Mouse (Mus musculus) layer of hippocampus, adult 11-12 months (tissue): ENCODE measurements around the gene Ddx47.

Experiments used
- DNase-seq: peaks from one replicate; pipeline ENCODE4 v3.0.0; 2022; ENCODE audit warnings: low spot score

Gene Ddx47

GRCm38 (mm10) chr6:135011048-135011733, at the start of gene Ddx47:
Gene Ddx47 (plus strand): TSS chr6:135011612.
- peak; percentile 96 for DNase-seq

- no peak for DNase-seq
Measured at GRCm38 (mm10) chr6:134961858-134962517, 49.4 kb upstream of the Ddx47 start.

- no peak for DNase-seq
Measured at GRCm38 (mm10) chr6:134962518-134962893, 48.9 kb upstream of the Ddx47 start.

- no peak for DNase-seq
Measured at GRCm38 (mm10) chr6:134963910-134964309, 47.5 kb upstream of the Ddx47 start.

- no peak for DNase-seq
Measured at GRCm38 (mm10) chr6:134966681-134967080, 44.7 kb upstream of the Ddx47 start.

- DNase-seq: no peak
Measured at GRCm38 (mm10) chr6:134968326-134968725, 43.1 kb upstream of the Ddx47 start.

- no peak for DNase-seq
Measured at GRCm38 (mm10) chr6:134969498-134969897, 41.9 kb upstream of the Ddx47 start.

GRCm38 (mm10) chr6:134972096-134972495, 39.3 kb upstream of the Ddx47 start:
- DNase-seq: no peak

- no peak for DNase-seq
Measured at GRCm38 (mm10) chr6:134976628-134977027, 34.8 kb upstream of the Ddx47 start.

GRCm38 (mm10) chr6:134981231-134982062, 30.0 kb upstream of the Ddx47 start, which contains the start of gene Apold1:
Gene Apold1 (plus strand): TSS chr6:134981718.
- no peak for DNase-seq

- peak; percentile 89 for DNase-seq
Measured at GRCm38 (mm10) chr6:134983529-134984370, 27.7 kb upstream of the Ddx47 start.

GRCm38 (mm10) chr6:134984748-134985147, 26.7 kb upstream of the Ddx47 start:
- no peak for DNase-seq

GRCm38 (mm10) chr6:134988377-134988776, 23.0 kb upstream of the Ddx47 start:
- no peak for DNase-seq

- no peak for DNase-seq
Measured at GRCm38 (mm10) chr6:134990674-134991073, 20.7 kb upstream of the Ddx47 start.

- DNase-seq: peak; percentile 52
Measured at GRCm38 (mm10) chr6:134994031-134994651, 17.3 kb upstream of the Ddx47 start.

GRCm38 (mm10) chr6:134994985-134995384, 16.4 kb upstream of the Ddx47 start:
- no peak for DNase-seq

- no peak for DNase-seq
Measured at GRCm38 (mm10) chr6:134996918-134997317, 14.5 kb upstream of the Ddx47 start.

- no peak for DNase-seq
Measured at GRCm38 (mm10) chr6:134998076-134998475, 13.3 kb upstream of the Ddx47 start.

- no peak for DNase-seq
Measured at GRCm38 (mm10) chr6:134998781-134999180, 12.6 kb upstream of the Ddx47 start.

- no peak for DNase-seq
Measured at GRCm38 (mm10) chr6:135000272-135000671, 11.1 kb upstream of the Ddx47 start.

GRCm38 (mm10) chr6:135001991-135002390, 9.4 kb upstream of the Ddx47 start:
- DNase-seq: no peak
